Mouse (Mus musculus) heart, embryonic 12.5 days (tissue): ENCODE measurements at regions not wholly inside any gene's neighbourhood (a gene's known extent, or its start where the extent isn't known, plus 50 kb on each side); places are given as distances from the start of the nearest gene placed in this dataset.

Experiments
- ATAC-seq: fragments of 200-750 bp; cut with Nextera tagmentation; 2 replicates; pipeline ENCODE4 v1.8.0; 2017; ENCODE audit warnings: moderate TSS enrichment, moderate library complexity; ENCODE audit not compliant: insufficient number of reproducible peaks, low FRiP score
- H3K27ac ChIP-seq: fragments of 300-500 bp; sonication (generic); 2 replicates; pipeline ENCODE4 v1.5.1; 2016; ENCODE audit warnings: mild to moderate bottlenecking, moderate library complexity; ENCODE audit not compliant: poor library complexity, severe bottlenecking
- H3K27me3 ChIP-seq: fragments of 300-500 bp; sonication (generic); replicated peaks from 2 replicates; pipeline ENCODE4 v1.6.1; 2016; ENCODE audit warnings: mild to moderate bottlenecking, moderate library complexity
- H3K36me3 ChIP-seq: fragments of 300-500 bp; sonication (generic); 2 replicates; pipeline ENCODE4 v1.6.1; 2016; ENCODE audit warnings: mild to moderate bottlenecking, moderate library complexity
- H3K4me1 ChIP-seq: fragments of 300-500 bp; sonication (generic); replicated peaks from 2 replicates; pipeline ENCODE4 v1.6.1; 2016; ENCODE audit warnings: mild to moderate bottlenecking
- H3K4me2 ChIP-seq: fragments of 300-500 bp; sonication (generic); 2 replicates; pipeline ENCODE4 v1.6.1; 2016; ENCODE audit warnings: mild to moderate bottlenecking, moderate library complexity
- H3K4me3 ChIP-seq: fragments of 300-500 bp; sonication (generic); 2 replicates; pipeline ENCODE4 v1.5.1; 2016; ENCODE audit warnings: mild to moderate bottlenecking
- H3K9ac ChIP-seq: fragments of 300-500 bp; sonication (generic); 2 replicates; pipeline ENCODE4 v1.6.1; 2016; ENCODE audit warnings: mild to moderate bottlenecking, moderate library complexity
- H3K9me3 ChIP-seq: fragments of 300-500 bp; sonication (generic); replicated peaks from 2 replicates; pipeline ENCODE4 v1.6.1; 2016; ENCODE audit warnings: mild to moderate bottlenecking, moderate library complexity
- WGBS: fragments of 180-500 bp; shearing (Covaris S2); methylation state at CpG from one replicate; pipeline ENCODE4 v1.1.7; 2016; 5-methylcytosine and 5-hydroxymethylcytosine counted together

GRCm38 (mm10) chr1:51622986-51623385 lies 144.8 kb upstream of the Nabp1 start:
- Histone ChIP-seq H3K9ac (no peak overlapping the region), H3K4me2 (no peak overlapping the region), H3K9me3 (no peaks in the 10 kb centered on the region), H3K27me3 (no peaks in the 10 kb centered on the region), H3K36me3 (no peaks in the 10 kb centered on the region), H3K4me1 (no peaks in the 10 kb centered on the region), H3K4me3 (no peak overlapping the region), H3K27ac (no peak overlapping the region)
- no peak for ATAC-seq
- WGBS, result 80% methylated on average over 3 of the region's 3 CpGs

- no peak overlapping the region for H3K27ac ChIP-seq
- no peaks in the 10 kb centered on the region for H3K36me3 ChIP-seq
- H3K4me2 ChIP-seq, result no peak overlapping the region
- no peak overlapping the region for H3K9ac ChIP-seq
- WGBS, result 73% methylated on average over 9 of the region's 9 CpGs
- no peak for ATAC-seq
- no peaks in the 10 kb centered on the region for H3K27me3 ChIP-seq
- H3K4me1 ChIP-seq, result no peaks in the 10 kb centered on the region
- H3K4me3 ChIP-seq, result no peak overlapping the region
- no peaks in the 10 kb centered on the region for H3K9me3 ChIP-seq
Measured at GRCm38 (mm10) chr1:51622181-51622862, 144.1 kb upstream of the Nabp1 start.

- Histone ChIP-seq H3K4me3 (no peak overlapping the region), H3K4me1 (no peaks in the 10 kb centered on the region)
- no peak for ATAC-seq
Measured at GRCm38 (mm10) chr1:51621062-51621461, 142.8 kb upstream of the Nabp1 start.

GRCm38 (mm10) chr1:51617502-51618251 lies 139.5 kb upstream of the Nabp1 start:
- 67% methylated on average over 13 of the region's 13 CpGs for WGBS
- Histone ChIP-seq H3K4me1 (no peaks in the 10 kb centered on the region), H3K9me3 (no peaks in the 10 kb centered on the region), H3K27ac (no peak overlapping the region), H3K4me3 (no peak overlapping the region), H3K4me2 (no peak overlapping the region), H3K9ac (no peak overlapping the region), H3K36me3 (no peaks in the 10 kb centered on the region), H3K27me3 (no peaks in the 10 kb centered on the region)
- no peak for ATAC-seq

More at GRCm38 (mm10) chr1:51621062-51621461, 142.8 kb upstream of the Nabp1 start:
- Histone ChIP-seq H3K9ac (no peak overlapping the region), H3K4me2 (no peak overlapping the region), H3K27ac (no peak overlapping the region), H3K27me3 (no peaks in the 10 kb centered on the region), H3K9me3 (no peaks in the 10 kb centered on the region), H3K36me3 (no peaks in the 10 kb centered on the region)
- WGBS, result 85% methylated on average over 6 of the region's 6 CpGs

- no peaks in the 10 kb centered on the region for H3K9me3 ChIP-seq
- WGBS, result 73% methylated on average over 1 of the region's 1 CpGs
- no peak overlapping the region for H3K4me2 ChIP-seq
- ATAC-seq, result no peak
- H3K9ac ChIP-seq, result no peak overlapping the region
- H3K4me1 ChIP-seq, result no peaks in the 10 kb centered on the region
- no peaks in the 10 kb centered on the region for H3K27me3 ChIP-seq
- H3K36me3 ChIP-seq, result no peaks in the 10 kb centered on the region
- H3K4me3 ChIP-seq, result no peak overlapping the region
- no peak overlapping the region for H3K27ac ChIP-seq
Measured at GRCm38 (mm10) chr1:51616091-51616490, 137.9 kb upstream of the Nabp1 start.

- no peak for ATAC-seq
- no peaks in the 10 kb centered on the region for H3K4me1 ChIP-seq
- no peaks in the 10 kb centered on the region for H3K9me3 ChIP-seq
Measured at GRCm38 (mm10) chr1:51615523-51615922, 137.3 kb upstream of the Nabp1 start.

GRCm38 (mm10) chr1:51614700-51615099 lies 136.5 kb upstream of the Nabp1 start:
- no peaks in the 10 kb centered on the region for H3K27me3 ChIP-seq
- H3K4me3 ChIP-seq, result no peak overlapping the region
- no peak overlapping the region for H3K27ac ChIP-seq
- no peak overlapping the region for H3K9ac ChIP-seq
- no peaks in the 10 kb centered on the region for H3K4me1 ChIP-seq
- H3K9me3 ChIP-seq, result no peaks in the 10 kb centered on the region
- H3K4me2 ChIP-seq, result no peak overlapping the region
- H3K36me3 ChIP-seq, result no peaks in the 10 kb centered on the region
- ATAC-seq, result no peak

More at GRCm38 (mm10) chr1:51615523-51615922, 137.3 kb upstream of the Nabp1 start:
- H3K9ac ChIP-seq, result no peak overlapping the region
- H3K27ac ChIP-seq, result no peak overlapping the region
- no peak overlapping the region for H3K4me3 ChIP-seq
- no peaks in the 10 kb centered on the region for H3K36me3 ChIP-seq
- H3K4me2 ChIP-seq, result no peak overlapping the region
- 22% methylated on average over 6 of the region's 6 CpGs for WGBS
- H3K27me3 ChIP-seq, result no peaks in the 10 kb centered on the region

- no peak overlapping the region for H3K9ac ChIP-seq
- H3K9me3 ChIP-seq, result no peaks in the 10 kb centered on the region
- no peak overlapping the region for H3K27ac ChIP-seq
- no peaks in the 10 kb centered on the region for H3K36me3 ChIP-seq
- no peak overlapping the region for H3K4me3 ChIP-seq
- no peaks in the 10 kb centered on the region for H3K27me3 ChIP-seq
- WGBS, result 77% methylated on average over 5 of the region's 5 CpGs
- no peak overlapping the region for H3K4me2 ChIP-seq
- no peak for ATAC-seq
- H3K4me1 ChIP-seq, result no peaks in the 10 kb centered on the region
Measured at GRCm38 (mm10) chr1:51609295-51609694, 131.1 kb upstream of the Nabp1 start.

GRCm38 (mm10) chr1:51607437-51607855 lies 129.2 kb upstream of the Nabp1 start:
- ATAC-seq, result no peak
- Histone ChIP-seq H3K4me1 (no peaks in the 10 kb centered on the region), H3K27ac (no peak overlapping the region), H3K9me3 (no peaks in the 10 kb centered on the region), H3K27me3 (no peaks in the 10 kb centered on the region), H3K4me3 (no peak overlapping the region), H3K36me3 (no peaks in the 10 kb centered on the region), H3K9ac (no peak overlapping the region), H3K4me2 (no peak overlapping the region)
- 59% methylated on average over 8 of the region's 8 CpGs for WGBS

- 85% methylated on average over 6 of the region's 6 CpGs for WGBS
- no peak overlapping the region for H3K9ac ChIP-seq
- no peak overlapping the region for H3K4me3 ChIP-seq
- no peaks in the 10 kb centered on the region for H3K9me3 ChIP-seq
- no peak for ATAC-seq
- H3K4me2 ChIP-seq, result no peak overlapping the region
- peaks cover 9% of the 10 kb centered on the region; the same call in 1 of the 2 replicates for H3K4me1 ChIP-seq
- H3K27me3 ChIP-seq, result no peaks in the 10 kb centered on the region
- no peak overlapping the region for H3K27ac ChIP-seq
- no peaks in the 10 kb centered on the region for H3K36me3 ChIP-seq
Measured at GRCm38 (mm10) chr1:51602071-51602470, 123.8 kb upstream of the Nabp1 start.

GRCm38 (mm10) chr1:51600425-51600824 lies 122.2 kb upstream of the Nabp1 start:
- 24% methylated on average over 7 of the region's 7 CpGs for WGBS
- H3K36me3 ChIP-seq, result no peaks in the 10 kb centered on the region
- ATAC-seq, result no peak
- no peak overlapping the region for H3K9ac ChIP-seq
- no peak overlapping the region for H3K4me2 ChIP-seq
- no peaks in the 10 kb centered on the region for H3K9me3 ChIP-seq
- H3K27ac ChIP-seq, result no peak overlapping the region
- H3K4me1 ChIP-seq, result peaks cover 9% of the 10 kb centered on the region; the same call in 1 of the 2 replicates
- H3K4me3 ChIP-seq, result no peak overlapping the region
- no peaks in the 10 kb centered on the region for H3K27me3 ChIP-seq
